Mouse (Mus musculus) stomach, embryonic 15.5 days (tissue): Measurements from ENCODE around the gene Ddx39. TPM values are rescaled to one million over a fixed set of nuclear protein-coding genes. Genes with fewer than 3 reads are reported as not detected.

Experiments used
- ATAC-seq: fragments of 200-750 bp; cut with Nextera tagmentation; 2 replicates; pipeline ENCODE4 v1.8.0; 2017; ENCODE audit warnings: low read depth, moderate number of reproducible peaks, moderate TSS enrichment; ENCODE audit not compliant: insufficient read depth, low FRiP score
- H3K27ac ChIP-seq: fragments of 300-500 bp; sonication (generic); 2 replicates; pipeline ENCODE4 v1.5.1; 2015; ENCODE audit warnings: mild to moderate bottlenecking, inconsistent platforms
- H3K27me3 ChIP-seq: fragments of 300-500 bp; sonication (generic); replicated peaks from 2 replicates; pipeline ENCODE4 v1.6.1; 2015; ENCODE audit warnings: inconsistent platforms
- H3K36me3 ChIP-seq: fragments of 300-500 bp; sonication (generic); 2 replicates; pipeline ENCODE4 v1.6.1; 2015; ENCODE audit warnings: inconsistent platforms
- H3K4me1 ChIP-seq: fragments of 300-500 bp; sonication (generic); 2 replicates; pipeline ENCODE4 v1.6.1; 2015; ENCODE audit warnings: inconsistent platforms
- H3K4me2 ChIP-seq: fragments of 300-500 bp; sonication (generic); 2 replicates; pipeline ENCODE4 v1.6.1; 2015; ENCODE audit warnings: mild to moderate bottlenecking, inconsistent platforms
- H3K4me3 ChIP-seq: fragments of 300-500 bp; sonication (generic); replicated peaks from 2 replicates; pipeline ENCODE4 v1.5.1; 2015; ENCODE audit warnings: inconsistent platforms
- H3K9ac ChIP-seq: fragments of 300-500 bp; sonication (generic); 2 replicates; pipeline ENCODE4 v1.6.1; 2015; ENCODE audit warnings: inconsistent platforms
- H3K9me3 ChIP-seq: fragments of 300-500 bp; sonication (generic); 2 replicates; pipeline ENCODE4 v1.6.1; 2016; ENCODE audit warnings: inconsistent platforms
- WGBS: fragments of 180-500 bp; shearing (Covaris S2); methylation state at CpG from one replicate; pipeline ENCODE4 v1.1.7; 2015; 5-methylcytosine and 5-hydroxymethylcytosine counted together
- polyA plus RNA-seq: library from polyadenylated mRNA; unstranded; fragments of >200 nt; fragmentation: Nextera tagmentation; extraction: Ambion mirVana; gene quantifications from 2 replicates; pipeline ENCODE4 v1.2.1, GENCODE M21; 2015

The Ddx39 gene
- polyA plus RNA-seq, 1 experiment from 2014 or later, result 185 TPM

DNA sequence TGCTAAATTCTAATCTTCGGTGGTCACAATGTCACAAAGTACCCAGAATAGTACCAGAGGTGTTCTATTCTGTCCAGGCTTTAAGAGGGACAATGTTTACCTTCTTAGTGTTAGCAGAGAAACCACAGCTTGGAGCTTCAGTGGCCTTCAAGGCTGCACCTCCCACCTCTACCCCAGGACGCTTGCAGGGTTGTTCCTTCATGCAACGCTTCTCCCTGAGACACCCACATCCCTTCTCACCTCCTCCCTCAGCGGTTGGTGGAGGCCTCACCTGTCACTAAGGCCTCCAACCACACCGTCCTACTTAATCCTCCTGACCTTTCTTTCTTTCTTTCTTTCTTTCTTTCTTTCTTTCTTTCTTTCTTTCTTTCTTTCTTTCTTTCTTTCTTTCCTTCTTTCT, 43.3 kb downstream of the Ddx39 start:
- ATAC-seq, result no peak
- Histone ChIP-seq H3K9me3 (no peaks in the 10 kb centered on the region), H3K36me3 (no peaks in the 10 kb centered on the region), H3K9ac (no peak overlapping the region), H3K4me3 (no peak overlapping the region), H3K4me1 (no peaks in the 10 kb centered on the region), H3K27me3 (no peaks in the 10 kb centered on the region), H3K27ac (no peak overlapping the region), H3K4me2 (no peak overlapping the region)
- 59% methylated on average over 5 of the region's 5 CpGs for WGBS

DNA sequence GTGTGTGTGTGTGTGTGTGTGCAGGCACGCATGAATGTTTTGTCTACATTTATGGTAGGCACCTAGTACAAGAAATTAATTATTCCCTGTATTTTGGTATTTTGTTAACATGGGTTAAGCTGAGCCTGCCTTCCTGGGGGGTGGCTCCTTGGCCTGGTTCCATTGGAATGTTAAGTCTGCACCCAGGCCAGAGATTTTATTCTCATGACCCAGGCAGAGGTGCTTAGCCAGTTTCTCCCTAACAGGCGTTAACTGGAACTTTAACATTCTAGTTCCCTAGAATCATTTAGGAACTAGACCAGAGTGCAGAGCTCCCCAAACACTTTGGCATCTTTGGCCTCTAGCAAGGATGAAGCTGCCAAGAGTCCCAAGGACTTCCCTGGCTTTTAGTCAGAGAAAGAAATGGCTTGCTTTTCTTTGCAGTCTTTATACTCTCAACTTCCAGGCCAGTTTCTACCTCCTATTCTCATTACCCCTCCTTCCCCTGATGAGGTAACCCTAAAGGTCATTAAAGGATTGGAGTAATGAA, 44.3 kb downstream of the Ddx39 start:
- Histone ChIP-seq H3K4me2 (no peak overlapping the region), H3K27me3 (no peaks in the 10 kb centered on the region), H3K36me3 (no peaks in the 10 kb centered on the region), H3K4me3 (no peak overlapping the region), H3K9me3 (no peaks in the 10 kb centered on the region), H3K27ac (peak overlapping the region; percentile 33; the same call in 1 of the 2 replicates), H3K4me1 (no peaks in the 10 kb centered on the region), H3K9ac (no peak overlapping the region)
- 59% methylated on average over 2 of the region's 2 CpGs for WGBS
- ATAC-seq, result no peak

DNA sequence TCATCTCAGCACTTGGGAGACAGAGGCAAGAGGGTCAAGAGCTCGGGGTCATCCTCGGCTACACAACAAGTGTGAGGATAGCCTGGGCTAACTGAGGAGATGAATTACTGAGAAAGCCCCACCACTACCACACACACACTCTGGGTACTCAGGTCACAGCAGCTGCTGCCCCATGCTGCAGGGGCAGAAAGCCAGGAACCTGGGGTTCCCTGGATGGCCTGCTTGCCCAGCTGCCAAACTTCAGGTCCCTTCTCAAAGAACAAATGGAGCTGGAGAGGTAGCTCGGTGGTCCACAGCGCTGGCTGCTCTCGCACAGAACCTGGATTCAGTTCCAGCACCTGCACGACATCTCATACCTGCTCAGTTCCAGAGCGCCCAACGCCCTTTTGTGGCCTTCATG, 49.1 kb downstream of the Ddx39 start:
- Histone ChIP-seq H3K9me3 (no peaks in the 10 kb centered on the region), H3K36me3 (no peaks in the 10 kb centered on the region), H3K9ac (no peak overlapping the region), H3K4me3 (no peak overlapping the region), H3K4me2 (no peak overlapping the region), H3K4me1 (peaks cover 5% of the 10 kb centered on the region; the same call in 1 of the 2 replicates), H3K27ac (no peak overlapping the region), H3K27me3 (no peaks in the 10 kb centered on the region)
- no peak for ATAC-seq
- WGBS, result 94% methylated on average over 8 of the region's 8 CpGs

DNA sequence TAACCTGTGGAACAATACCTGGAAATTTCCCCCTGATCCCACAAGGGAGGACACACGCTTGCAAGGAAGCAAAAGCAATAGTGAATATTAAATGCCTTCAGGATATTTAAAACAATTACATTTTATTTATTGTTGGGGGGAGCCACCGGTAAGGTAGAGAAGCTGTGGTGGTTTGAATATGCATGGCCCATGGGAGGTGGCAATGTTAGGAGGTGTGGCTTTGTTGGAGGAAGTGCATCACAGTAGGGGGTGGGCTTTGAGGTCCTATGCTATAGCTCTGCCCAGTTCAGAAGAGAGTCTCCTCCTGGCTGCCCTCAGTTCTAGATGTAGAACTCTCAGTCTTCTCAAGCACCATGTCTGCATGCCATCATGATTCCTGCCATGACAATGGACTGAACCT, 49.7 kb downstream of the Ddx39 start:
- H3K4me3 ChIP-seq, result no peak overlapping the region
- WGBS, result 80% methylated on average over 2 of the region's 2 CpGs
- no peak overlapping the region for H3K27ac ChIP-seq
- ATAC-seq, result no peak
- H3K4me1 ChIP-seq, result peaks cover 10% of the 10 kb centered on the region; the same call in 1 of the 2 replicates
- H3K27me3 ChIP-seq, result no peaks in the 10 kb centered on the region
- H3K36me3 ChIP-seq, result no peaks in the 10 kb centered on the region
- no peak overlapping the region for H3K9ac ChIP-seq
- H3K4me2 ChIP-seq, result no peak overlapping the region
- no peaks in the 10 kb centered on the region for H3K9me3 ChIP-seq

DNA sequence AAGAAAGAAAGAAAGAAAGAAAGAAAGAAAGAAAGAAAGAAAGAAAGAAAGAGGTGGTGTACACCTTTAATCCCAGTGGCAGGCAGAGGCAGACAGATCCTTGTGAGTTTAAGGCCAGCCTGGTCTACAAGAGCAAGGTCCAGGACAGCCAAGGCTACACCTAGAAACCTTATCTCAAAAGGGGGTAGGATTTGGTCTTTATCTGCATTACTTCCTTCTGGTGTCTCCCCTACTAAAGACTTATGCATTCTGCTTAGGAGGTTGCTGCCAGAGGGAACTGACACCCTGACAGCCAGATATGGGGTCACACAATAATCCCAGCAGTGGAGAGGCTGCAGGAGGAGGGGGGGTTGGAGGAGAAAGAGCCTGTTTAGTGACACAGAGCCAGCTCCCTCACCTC, 50.7 kb downstream of the Ddx39 start:
- H3K4me2 ChIP-seq, result no peak overlapping the region
- no peak overlapping the region for H3K27ac ChIP-seq
- no peak overlapping the region for H3K9ac ChIP-seq
- ATAC-seq, result no peak
- H3K27me3 ChIP-seq, result no peaks in the 10 kb centered on the region
- no peaks in the 10 kb centered on the region for H3K9me3 ChIP-seq
- peaks cover 10% of the 10 kb centered on the region; the same call in 1 of the 2 replicates for H3K4me1 ChIP-seq
- H3K36me3 ChIP-seq, result no peaks in the 10 kb centered on the region
- no peak overlapping the region for H3K4me3 ChIP-seq

DNA sequence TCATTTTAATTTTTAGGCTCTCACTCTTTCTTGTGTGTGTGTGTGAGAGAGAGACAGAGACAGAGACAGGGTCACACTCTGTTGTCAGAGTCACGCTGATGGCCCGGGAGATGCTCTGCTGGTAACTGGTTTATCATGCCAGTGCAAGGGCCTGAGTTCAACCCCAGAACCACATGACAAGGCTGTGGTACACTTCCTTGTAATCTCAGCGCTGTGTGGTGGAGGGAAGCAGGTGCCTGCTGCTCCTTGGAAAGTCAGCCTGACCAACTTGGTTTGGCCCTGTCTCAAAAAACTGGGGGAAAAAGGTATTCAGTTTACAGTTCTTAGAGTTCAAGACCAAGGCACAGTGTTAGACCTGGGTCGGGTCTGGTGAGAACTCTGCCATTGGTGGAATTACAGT, 52.5 kb downstream of the Ddx39 start:
- ATAC-seq, result no peak
- Histone ChIP-seq H3K27ac (no peak overlapping the region), H3K9ac (no peak overlapping the region), H3K4me2 (no peak overlapping the region), H3K27me3 (no peaks in the 10 kb centered on the region), H3K4me1 (peaks cover 11% of the 10 kb centered on the region; the same call in 1 of the 2 replicates), H3K9me3 (no peaks in the 10 kb centered on the region), H3K36me3 (no peaks in the 10 kb centered on the region), H3K4me3 (no peak overlapping the region)
- 89% methylated on average over 4 of the region's 4 CpGs for WGBS

DNA sequence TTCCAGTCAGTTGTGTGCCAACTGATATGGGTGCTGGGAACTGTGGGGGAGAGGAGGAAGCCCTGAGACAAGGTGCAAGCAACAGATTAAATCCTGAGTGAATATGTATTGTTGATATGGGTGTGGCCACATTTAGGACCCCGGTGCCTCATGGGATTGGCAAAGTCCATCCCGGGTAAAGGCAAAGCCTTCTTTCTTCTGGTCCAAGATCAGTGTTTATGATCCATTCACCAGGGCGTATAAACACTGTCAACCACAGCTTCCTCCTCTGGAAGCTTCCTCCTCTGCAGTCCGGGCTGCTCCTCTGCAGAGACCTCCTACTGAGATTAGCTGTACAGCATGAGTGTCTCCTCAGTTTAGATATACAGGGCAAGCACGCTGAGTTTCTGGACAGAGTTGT, 53.5 kb downstream of the Ddx39 start:
- H3K27ac ChIP-seq, result peak overlapping the region; percentile 68
- 13% methylated on average over 5 of the region's 5 CpGs for whole genome bisulfite sequencing
- peaks cover 21% of the 10 kb centered on the region for H3K4me1 ChIP-seq
- H3K4me2 ChIP-seq, result no peak overlapping the region
- H3K9ac ChIP-seq, result no peak overlapping the region
- ATAC-seq, result peak; percentile 53
- no peaks in the 10 kb centered on the region for H3K9me3 ChIP-seq
- no peaks in the 10 kb centered on the region for H3K36me3 ChIP-seq
- no peaks in the 10 kb centered on the region for H3K27me3 ChIP-seq
- no peak overlapping the region for H3K4me3 ChIP-seq

DNA sequence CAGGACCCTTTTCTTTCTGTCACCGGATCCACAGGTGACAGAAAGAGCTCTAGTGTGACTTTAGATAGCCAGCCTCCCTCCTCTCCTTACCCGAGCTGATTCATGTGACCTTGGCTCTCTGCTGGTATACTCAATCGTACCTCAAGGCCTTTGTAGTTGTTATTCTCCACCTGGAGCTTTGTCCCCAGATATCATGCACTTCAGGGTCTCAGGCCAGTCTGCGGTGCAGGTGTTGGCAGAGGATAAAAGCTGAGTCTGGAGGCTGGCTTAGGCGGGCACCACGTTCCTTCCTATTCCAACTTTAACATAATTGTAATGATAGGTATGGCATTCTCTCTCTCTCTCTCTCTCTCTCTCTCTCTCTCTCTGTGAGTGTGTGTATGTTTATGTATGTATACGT, 54.7 kb downstream of the Ddx39 start:
- ATAC-seq, result no peak
- Histone ChIP-seq H3K9ac (no peak overlapping the region), H3K27ac (peak overlapping the region; percentile 81), H3K27me3 (no peaks in the 10 kb centered on the region), H3K4me1 (peaks cover 21% of the 10 kb centered on the region), H3K9me3 (no peaks in the 10 kb centered on the region), H3K4me3 (no peak overlapping the region), H3K4me2 (no peak overlapping the region), H3K36me3 (no peaks in the 10 kb centered on the region)
- 69% methylated on average over 7 of the region's 7 CpGs for WGBS

DNA sequence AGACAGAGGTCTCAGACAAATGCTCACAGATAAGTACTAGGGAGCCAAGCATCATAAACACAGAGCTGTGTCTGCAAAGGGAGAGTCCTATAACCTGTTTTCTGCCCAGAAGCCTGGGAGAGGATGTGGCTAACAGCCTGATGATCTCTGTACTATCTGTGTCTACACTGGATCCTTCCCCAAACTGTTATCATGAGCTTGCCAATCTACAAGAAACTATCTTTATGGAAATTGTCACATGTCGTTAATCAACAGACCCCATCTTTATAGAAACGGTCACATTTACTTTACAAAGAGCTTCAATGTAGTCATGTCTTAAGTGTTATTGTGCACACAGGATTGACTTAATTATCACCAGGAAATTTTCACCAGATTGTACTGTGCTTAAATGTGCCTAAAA, 55.7 kb downstream of the Ddx39 start:
- Histone ChIP-seq H3K9ac (no peak overlapping the region), H3K27ac (no peak overlapping the region), H3K9me3 (no peaks in the 10 kb centered on the region), H3K4me1 (peaks cover 21% of the 10 kb centered on the region), H3K4me3 (no peak overlapping the region), H3K27me3 (no peaks in the 10 kb centered on the region), H3K36me3 (no peaks in the 10 kb centered on the region), H3K4me2 (no peak overlapping the region)
- WGBS, result 71% methylated on average over 2 of the region's 2 CpGs
- no peak for ATAC-seq

DNA sequence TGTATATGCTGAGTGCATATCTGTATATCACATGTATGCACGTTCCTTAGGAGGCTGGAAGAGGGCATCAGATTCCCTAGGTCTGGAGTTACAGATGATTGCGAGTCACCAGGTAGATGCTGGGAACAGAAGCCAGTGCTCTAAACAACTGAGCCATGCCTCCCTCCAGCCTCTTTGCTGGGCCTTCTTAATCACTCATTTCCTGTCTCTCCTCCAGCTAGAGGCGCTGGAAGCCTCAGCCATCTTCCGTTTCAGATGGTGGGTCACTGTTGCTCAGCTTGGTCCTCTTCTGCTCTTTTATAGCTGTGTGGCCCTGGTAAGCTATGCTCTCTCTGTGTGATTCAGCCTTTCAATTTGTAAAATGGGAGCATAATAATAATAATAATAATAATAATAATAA, 56.8 kb downstream of the Ddx39 start:
- no peak overlapping the region for H3K4me2 ChIP-seq
- no peak overlapping the region for H3K27ac ChIP-seq
- ATAC-seq, result no peak
- no peaks in the 10 kb centered on the region for H3K36me3 ChIP-seq
- WGBS, result 50% methylated on average over 4 of the region's 4 CpGs
- H3K4me3 ChIP-seq, result no peak overlapping the region
- no peaks in the 10 kb centered on the region for H3K9me3 ChIP-seq
- no peaks in the 10 kb centered on the region for H3K27me3 ChIP-seq
- peaks cover 21% of the 10 kb centered on the region for H3K4me1 ChIP-seq
- H3K9ac ChIP-seq, result no peak overlapping the region

DNA sequence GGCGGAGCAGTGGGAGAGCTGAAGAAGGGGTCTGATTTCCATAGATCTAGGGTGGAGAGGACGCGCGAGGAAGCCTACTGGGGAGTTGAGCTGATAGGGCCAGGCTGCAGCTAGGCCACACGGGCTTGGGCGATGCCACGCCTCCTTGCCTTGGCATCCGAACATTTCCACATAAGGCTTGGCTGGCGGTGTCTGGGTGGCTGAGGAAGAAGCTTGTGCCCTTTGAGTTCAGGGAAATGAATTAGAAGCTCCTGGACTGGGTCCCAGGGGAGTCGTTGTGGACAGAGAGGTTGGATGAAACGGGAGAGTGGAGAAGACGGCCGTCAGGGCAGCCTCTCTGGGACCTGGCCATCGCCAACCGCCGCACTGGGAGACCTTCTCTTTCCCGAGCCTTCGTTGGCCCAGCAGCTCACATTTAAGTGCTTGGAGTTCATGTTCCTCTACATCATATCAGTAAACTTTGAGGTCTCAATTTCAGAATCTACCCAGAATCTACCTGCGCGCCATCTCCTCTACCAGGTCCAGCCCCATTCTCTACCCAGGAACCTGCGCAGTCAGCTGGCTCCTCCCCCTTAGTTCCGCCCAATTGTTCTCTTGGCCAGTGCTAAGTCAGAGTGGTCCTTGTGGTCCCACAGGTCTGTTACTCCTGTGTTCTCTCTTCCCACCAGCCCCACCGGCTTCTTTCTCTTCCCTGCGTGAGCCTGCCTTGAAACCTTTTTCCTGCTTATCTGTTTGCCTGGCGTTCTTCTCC, 57.9 kb downstream of the Ddx39 start:
- WGBS, result 19% methylated on average over 25 of the region's 25 CpGs
- Histone ChIP-seq H3K9ac (no peak overlapping the region), H3K27ac (no peak overlapping the region)

DNA sequence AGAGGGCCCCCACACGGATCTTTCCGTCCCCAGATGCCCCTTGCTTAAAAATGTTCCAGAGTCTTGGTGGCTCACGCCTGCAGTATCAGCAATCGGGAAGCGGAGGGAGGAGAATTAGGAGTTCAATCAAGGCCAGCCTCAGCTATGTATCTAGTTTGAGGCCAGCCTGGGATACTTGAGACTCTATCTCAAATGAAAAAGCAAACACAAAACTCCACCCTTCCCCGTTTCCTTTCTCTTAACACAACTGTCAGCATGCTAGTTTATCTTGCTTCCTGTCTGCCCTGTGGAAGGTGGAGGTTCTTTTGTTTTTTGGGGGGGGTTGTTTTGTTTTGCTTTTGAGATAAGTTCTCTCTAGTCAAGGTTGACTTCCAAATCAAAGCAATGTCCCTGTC, 58.5 kb downstream of the Ddx39 start:
- ATAC-seq, result no peak
- Histone ChIP-seq H3K4me2 (peak overlapping the region; percentile 66), H3K4me3 (peak overlapping the region; percentile 39), H3K36me3 (no peaks in the 10 kb centered on the region), H3K27ac (no peak overlapping the region), H3K9ac (no peak overlapping the region), H3K4me1 (peaks cover 19% of the 10 kb centered on the region), H3K9me3 (no peaks in the 10 kb centered on the region), H3K27me3 (no peaks in the 10 kb centered on the region)
- WGBS, result 35% methylated on average over 6 of the region's 6 CpGs

More for the DNA sequence above, 57.9 kb downstream of the Ddx39 start:
- no peaks in the 10 kb centered on the region for H3K36me3 ChIP-seq
- H3K9me3 ChIP-seq, result no peaks in the 10 kb centered on the region
- H3K4me2 ChIP-seq, result peak overlapping the region; percentile 66
- peak; percentile 71 for ATAC-seq
- peaks cover 21% of the 10 kb centered on the region for H3K4me1 ChIP-seq
- no peaks in the 10 kb centered on the region for H3K27me3 ChIP-seq
- H3K4me3 ChIP-seq, result peak overlapping the region; percentile 39
